Mouse (Mus musculus) MEL-GATA-1-ER (cell line): ENCODE measurements around the gene Fam50b.

Experiments used
- DNase-seq: peaks from one replicate; pipeline ENCODE4 v3.0.0-alpha.2; 2012; ENCODE audit warnings: low read depth; ENCODE audit errors: extremely low read depth

Gene Fam50b

GRCm38 (mm10) chr13:34789176-34789818 lies 54.6 kb downstream of the Fam50b start:
- DNase-seq, result no peak

GRCm38 (mm10) chr13:34793066-34793465 lies 58.4 kb downstream of the Fam50b start:
- DNase-seq, result no peak

- no peak for DNase-seq
These were observed 59.2 kb downstream of the Fam50b start for GRCm38 (mm10) chr13:34793816-34794215.

- no peak for DNase-seq
These were observed 59.8 kb downstream of the Fam50b start for GRCm38 (mm10) chr13:34794426-34794825.
